Mouse (Mus musculus): ENCODE results near the gene Rsph6a.
A peak's percentile ranks its signal among the peaks of the same experiment; 100 is the strongest.

Gene Rsph6a

GRCm38 (mm10) chr7:19054047-19054776 lies at the start of gene Rsph6a:
Gene Rsph6a, plus strand, starts transcription at chr7:19054690.
- DNase-seq (ENCODE audit: inconsistent ontology term): no peak

- no peak for DNase-seq (ENCODE audit: inconsistent ontology term)
These were observed 48.9 kb upstream of the Rsph6a start for GRCm38 (mm10) chr7:19005417-19006121.

GRCm38 (mm10) chr7:19006476-19006875 lies 48.0 kb upstream of the Rsph6a start:
- DNase-seq (ENCODE audit: inconsistent ontology term): peak; percentile 67

- DNase-seq (ENCODE audit: inconsistent ontology term): no peak
These were observed 47.2 kb upstream of the Rsph6a start for GRCm38 (mm10) chr7:19007026-19007977.

- DNase-seq (ENCODE audit: inconsistent ontology term): no peak
These were observed 43.9 kb upstream of the Rsph6a start for GRCm38 (mm10) chr7:19010581-19010980.

- DNase-seq (ENCODE audit: inconsistent ontology term): peak; percentile 60
These were observed 42.4 kb upstream of the Rsph6a start for GRCm38 (mm10) chr7:19012025-19012621.

GRCm38 (mm10) chr7:19012882-19013281 lies 41.6 kb upstream of the Rsph6a start:
- DNase-seq (ENCODE audit: inconsistent ontology term): no peak

GRCm38 (mm10) chr7:19014452-19014851 lies 40.0 kb upstream of the Rsph6a start:
- DNase-seq (ENCODE audit: inconsistent ontology term): no peak

- DNase-seq (ENCODE audit: inconsistent ontology term): no peak
These were observed 38.4 kb upstream of the Rsph6a start for GRCm38 (mm10) chr7:19016042-19016441.

- DNase-seq (ENCODE audit: inconsistent ontology term): no peak
These were observed 36.6 kb upstream of the Rsph6a start for GRCm38 (mm10) chr7:19017909-19018308.

- DNase-seq (ENCODE audit: inconsistent ontology term): no peak
These were observed 33.4 kb upstream of the Rsph6a start for GRCm38 (mm10) chr7:19021048-19021447.

GRCm38 (mm10) chr7:19022189-19022958 lies 32.1 kb upstream of the Rsph6a start:
- DNase-seq (ENCODE audit: inconsistent ontology term): no peak

- DNase-seq (ENCODE audit: inconsistent ontology term): peak; percentile 51
These were observed 31.1 kb upstream of the Rsph6a start, which contains the start of gene Foxa3 for GRCm38 (mm10) chr7:19023357-19023814. Gene Foxa3, minus strand, starts transcription at chr7:19023538.

- peak; percentile 97 for DNase-seq (ENCODE audit: inconsistent ontology term)
These were observed 30.4 kb upstream of the Rsph6a start, which contains the start of gene Sympk for GRCm38 (mm10) chr7:19024096-19024506. Gene Sympk, plus strand, starts transcription at chr7:19024377.

- DNase-seq (ENCODE audit: inconsistent ontology term): peak; percentile 35
These were observed 29.8 kb upstream of the Rsph6a start for GRCm38 (mm10) chr7:19024581-19025255.

- DNase-seq (ENCODE audit: inconsistent ontology term): no peak
These were observed 26.4 kb upstream of the Rsph6a start for GRCm38 (mm10) chr7:19028067-19028466.

GRCm38 (mm10) chr7:19029084-19029653 lies 25.3 kb upstream of the Rsph6a start:
- peak; percentile 40 for DNase-seq (ENCODE audit: inconsistent ontology term)

GRCm38 (mm10) chr7:19031641-19032040 lies 22.8 kb upstream of the Rsph6a start:
- no peak for DNase-seq (ENCODE audit: inconsistent ontology term)

GRCm38 (mm10) chr7:19044616-19045015 lies 9.9 kb upstream of the Rsph6a start:
- DNase-seq (ENCODE audit: inconsistent ontology term): no peak

Data from Muller cell, postnatal 12 days (primary cell).